Mouse (Mus musculus) brain, embryonic 14.5 days (tissue): ENCODE measurements at regions not wholly inside any gene's neighbourhood (a gene's known extent, or its start where the extent isn't known, plus 50 kb on each side); places are given as distances from the start of the nearest gene placed in this dataset.

Experiments
- CTCF ChIP-seq: fragments of 200-500 bp; IDR thresholded peaks from 2 replicates; pipeline ENCODE4 v1.5.1; 2012; ENCODE audit warnings: inconsistent platforms, mild to moderate bottlenecking, moderate library complexity, borderline replicate concordance; ENCODE audit not compliant: insufficient read depth, insufficient read length; ENCODE audit errors: extremely low read depth
- POLR2A ChIP-seq: fragments of 200-500 bp; IDR thresholded peaks from 2 replicates; pipeline ENCODE4 v1.6.1; 2012; ENCODE audit warnings: mild to moderate bottlenecking, inconsistent platforms, borderline replicate concordance; ENCODE audit not compliant: poor library complexity, insufficient read depth, insufficient read length, severe bottlenecking; ENCODE audit errors: extremely low read depth

DNA sequence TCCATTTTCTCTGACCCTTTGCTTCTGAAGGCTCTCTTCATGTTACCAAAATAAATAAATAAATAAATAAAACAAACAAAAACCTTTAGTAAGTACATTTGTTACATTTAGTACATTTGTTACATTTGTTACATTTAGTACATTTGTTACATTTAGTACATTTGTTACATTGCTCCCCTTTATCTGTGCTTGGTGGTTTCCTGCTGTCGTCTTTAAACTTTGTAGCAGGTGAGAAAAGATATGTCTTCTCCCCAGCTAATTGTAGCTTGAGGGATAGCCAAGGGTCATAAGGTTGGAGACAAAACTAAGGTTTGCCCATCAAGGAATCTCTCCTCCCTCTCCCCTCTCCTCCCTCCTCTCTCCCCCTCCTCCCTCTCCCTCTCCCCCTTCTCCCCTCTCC is 92.0 kb downstream of the Il20rb start:
- TF ChIP-seq POLR2A, result no peak
- TF ChIP-seq CTCF, result no peak
